Mouse (Mus musculus) CH12.LX (cell line): ENCODE results near the gene Pde4d.

ENCODE experiments used
- CHD2 ChIP-seq: IDR thresholded peaks from 2 replicates; pipeline ENCODE4 v1.6.1; 2011; ENCODE audit warnings: low read length, improper control_type of control experiment
- CTCF ChIP-seq, 2 experiments: IDR thresholded peaks in 1 of 2; conservative IDR thresholded peaks in 1 of 2; 2 replicates each; pipeline ENCODE4 v1.5.1; 2011 to 2012; ENCODE audit warnings: low read depth in 2 of 2, low read length in 2 of 2, improper control_type of control experiment in 1 of 2, inconsistent platforms in 1 of 2, mild to moderate bottlenecking in 1 of 2, moderate library complexity in 1 of 2
- EP300 ChIP-seq: IDR thresholded peaks from 2 replicates; pipeline ENCODE4 v1.6.1; 2011; ENCODE audit warnings: low read length, improper control_type of control experiment
- ETS1 ChIP-seq: conservative IDR thresholded peaks from 2 replicates; pipeline ENCODE4 v1.6.1; 2012; ENCODE audit warnings: low read depth, mild to moderate bottlenecking, inconsistent platforms, low read length, improper control_type of control experiment, moderate library complexity
- POLR2A ChIP-seq: IDR thresholded peaks from 2 replicates; pipeline ENCODE4 v1.6.1; 2011; ENCODE audit warnings: low read depth, mild to moderate bottlenecking, improper control_type of control experiment, low read length
- RCOR1 ChIP-seq: conservative IDR thresholded peaks from 2 replicates; pipeline ENCODE4 v1.6.1; 2012; ENCODE audit warnings: low read depth, mild to moderate bottlenecking, inconsistent platforms, low read length, improper control_type of control experiment
- SMC3 ChIP-seq: IDR thresholded peaks from 2 replicates; pipeline ENCODE4 v1.6.1; 2011; ENCODE audit warnings: low read depth, low read length, improper control_type of control experiment

DNA sequence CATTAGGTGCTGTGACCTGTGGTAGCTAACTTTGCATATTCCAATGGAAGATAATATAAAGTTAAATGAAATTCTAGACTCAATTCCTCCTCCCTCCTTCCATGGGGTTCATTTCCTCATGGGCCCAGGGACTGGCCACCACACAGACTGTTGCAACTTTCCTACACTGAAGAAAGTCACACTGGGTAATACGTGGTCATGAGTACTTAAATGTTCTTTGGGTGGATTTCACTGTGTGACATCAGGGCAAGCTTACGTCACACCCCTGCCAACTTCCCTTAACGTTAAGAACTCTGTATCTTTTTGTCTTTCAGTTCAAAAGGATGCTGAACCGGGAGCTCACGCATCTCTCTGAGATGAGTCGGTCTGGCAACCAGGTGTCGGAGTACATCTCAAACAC, 1483.8 kb downstream of the Pde4d start:
- no peak for TF ChIP-seq CHD2
- TF ChIP-seq RCOR1 = no peak
- no peak for TF ChIP-seq EP300
- TF ChIP-seq SMC3 = no peak
- TF ChIP-seq ETS1 = no peak
- no peak for TF ChIP-seq POLR2A
- no peak for TF ChIP-seq CTCF (conservative IDR thresholded peaks at IDR 0.05 in 1 of 2, IDR thresholded peaks at IDR 0.05 in 1 of 2; ENCODE audit: low read depth in 2 of 2, low read length in 2 of 2)
